Mouse (Mus musculus) embryonic facial prominence, embryonic 14.5 days (tissue): ENCODE measurements around the gene Yrdc. TPM values are rescaled to one million over a fixed set of nuclear protein-coding genes. Genes with fewer than 3 reads are reported as not detected.

Source experiments
- ATAC-seq: fragments of 200-750 bp; cut with Nextera tagmentation; 2 replicates; pipeline ENCODE4 v1.8.0; 2017; ENCODE audit warnings: low read depth, moderate number of reproducible peaks, moderate TSS enrichment
- DNase-seq: peaks from one replicate; pipeline ENCODE4 v3.0.0-alpha.2; 2015; ENCODE audit warnings: low spot score
- H3K27ac ChIP-seq: fragments of 300-500 bp; sonication (generic); replicated peaks from 2 replicates; pipeline ENCODE4 v1.5.1; 2014; ENCODE audit warnings: low read depth, mild to moderate bottlenecking, low read length, moderate library complexity
- H3K27me3 ChIP-seq: fragments of 300-500 bp; sonication (generic); replicated peaks from 2 replicates; pipeline ENCODE4 v1.6.1; 2014; ENCODE audit warnings: low read length; ENCODE audit not compliant: control insufficient read depth, insufficient read depth
- H3K36me3 ChIP-seq: fragments of 300-500 bp; sonication (generic); 2 replicates; pipeline ENCODE4 v1.6.1; 2014; ENCODE audit warnings: low read length, mixed read lengths; ENCODE audit not compliant: control insufficient read depth, insufficient read depth
- H3K4me1 ChIP-seq: fragments of 300-500 bp; sonication (generic); 2 replicates; pipeline ENCODE4 v1.6.1; 2014; ENCODE audit warnings: antibody characterized with exemption, low read length; ENCODE audit not compliant: control insufficient read depth, insufficient read depth
- H3K4me2 ChIP-seq: fragments of 300-500 bp; sonication (generic); 2 replicates; pipeline ENCODE4 v1.6.1; 2014; ENCODE audit warnings: low read depth, mild to moderate bottlenecking, low read length, moderate library complexity, mixed read lengths
- H3K4me3 ChIP-seq: fragments of 300-500 bp; sonication (generic); 2 replicates; pipeline ENCODE4 v1.5.1; 2014; ENCODE audit warnings: low read depth, mild to moderate bottlenecking, low read length
- H3K9ac ChIP-seq: fragments of 300-500 bp; sonication (generic); 2 replicates; pipeline ENCODE4 v1.6.1; 2014; ENCODE audit warnings: low read depth, mild to moderate bottlenecking, low read length, moderate library complexity, mixed read lengths
- H3K9me3 ChIP-seq: fragments of 300-500 bp; sonication (generic); 2 replicates; pipeline ENCODE4 v1.6.1; 2016; ENCODE audit warnings: low read length; ENCODE audit not compliant: control insufficient read depth
- WGBS: fragments of 180-500 bp; shearing (Covaris S2); extraction: QIAGEN DNeasy Blood & Tissue Kit; methylation state at CpG from one replicate; pipeline ENCODE4 v1.1.7; 2014; 5-methylcytosine and 5-hydroxymethylcytosine counted together
- polyA plus RNA-seq: library from polyadenylated mRNA; unstranded; fragments of >200 nt; fragmentation: Nextera tagmentation; extraction: Ambion mirVana; gene quantifications from 2 replicates; pipeline ENCODE4 v1.2.1, GENCODE M21; 2014

Gene Yrdc
- polyA plus RNA-seq, 1 experiment from 2014 or later = 40.6 TPM

DNA sequence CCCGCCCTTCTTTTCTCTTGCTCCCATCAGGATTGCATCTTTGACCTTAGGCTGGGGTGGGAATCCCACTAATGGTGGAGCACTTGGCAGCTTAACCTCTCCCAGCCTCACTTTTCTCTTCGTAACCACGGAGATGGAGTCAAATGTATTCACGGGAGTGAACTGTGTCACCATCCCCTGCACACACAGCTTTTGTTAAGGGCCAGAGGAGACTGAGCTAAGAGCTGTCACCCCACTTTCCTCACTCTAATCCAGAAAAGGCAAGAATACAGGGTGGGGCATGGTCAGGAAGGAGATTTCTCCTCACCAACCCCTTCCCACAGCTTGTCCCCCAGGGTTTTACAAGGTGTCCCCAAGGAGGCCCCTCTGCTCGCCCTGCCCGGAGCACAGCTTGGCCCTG, 43.3 kb downstream of the Yrdc start:
- Histone ChIP-seq H3K27ac (no peak overlapping the region), H3K4me3 (no peak overlapping the region), H3K36me3 (no peaks in the 10 kb centered on the region), H3K9me3 (no peaks in the 10 kb centered on the region), H3K4me2 (no peak overlapping the region), H3K4me1 (peaks cover 4% of the 10 kb centered on the region; the same call in 1 of the 2 replicates), H3K27me3 (peaks cover 55% of the 10 kb centered on the region), H3K9ac (no peak overlapping the region)
- ATAC-seq (no peak), DNase-seq (no peak)
- 29% methylated on average over 6 of the region's 6 CpGs for WGBS

- ATAC-seq = no peak
- 4% methylated on average over 39 of the region's 83 CpGs for whole genome bisulfite sequencing
- Histone ChIP-seq H3K4me3 (peak overlapping the region; percentile 41), H3K4me2 (peak overlapping the region; percentile 73), H3K27me3 (peaks cover 55% of the 10 kb centered on the region), H3K4me1 (peaks cover 4% of the 10 kb centered on the region; the same call in 1 of the 2 replicates), H3K36me3 (no peaks in the 10 kb centered on the region), H3K9ac (0 out of 2 replicates have a peak overlapping the region, but pooled peaks have one; percentile 25), H3K9me3 (no peaks in the 10 kb centered on the region), H3K27ac (no peak overlapping the region)
- no peak for DNase-seq
Observed at GRCm38 (mm10) chr4:124894508-124895428, 44.3 kb downstream of the Yrdc start.

GRCm38 (mm10) chr4:124898428-124898827, 47.9 kb downstream of the Yrdc start:
- peaks cover 40% of the 10 kb centered on the region for H3K27me3 ChIP-seq
- no peak overlapping the region for H3K4me3 ChIP-seq
- no peak overlapping the region for H3K4me2 ChIP-seq
- no peak overlapping the region for H3K9ac ChIP-seq
- ATAC-seq = no peak
- no peaks in the 10 kb centered on the region for H3K36me3 ChIP-seq
- WGBS = 51% methylated on average over 10 of the region's 10 CpGs
- no peak for DNase-seq
- H3K27ac ChIP-seq = no peak overlapping the region
- no peaks in the 10 kb centered on the region for H3K9me3 ChIP-seq
- H3K4me1 ChIP-seq = peaks cover 4% of the 10 kb centered on the region; the same call in 1 of the 2 replicates

DNA sequence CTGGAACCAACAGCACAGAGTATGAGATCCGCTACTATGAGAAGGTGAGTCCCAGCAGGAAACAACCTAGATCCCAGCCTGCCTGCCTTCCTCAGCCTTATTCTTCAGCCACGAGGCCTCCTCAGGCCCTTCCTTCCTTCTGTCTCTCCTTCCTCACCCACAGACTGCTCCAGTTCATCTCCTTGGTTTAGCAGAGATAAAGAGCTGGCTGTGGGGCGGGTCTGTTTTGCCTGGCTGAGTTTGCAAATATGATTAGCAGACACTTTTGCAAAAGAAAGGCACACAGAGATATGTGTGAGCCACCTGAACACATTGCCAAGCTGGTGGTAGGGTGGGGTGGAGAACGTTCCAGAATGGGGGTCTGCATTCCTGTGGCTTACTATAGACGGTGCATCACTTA, 49.4 kb downstream of the Yrdc start:
- no peaks in the 10 kb centered on the region for H3K36me3 ChIP-seq
- peaks cover 2% of the 10 kb centered on the region; the same call in 1 of the 2 replicates for H3K4me1 ChIP-seq
- H3K4me2 ChIP-seq = no peak overlapping the region
- no peak for DNase-seq
- peaks cover 25% of the 10 kb centered on the region for H3K27me3 ChIP-seq
- no peak overlapping the region for H3K4me3 ChIP-seq
- H3K27ac ChIP-seq = no peak overlapping the region
- H3K9ac ChIP-seq = no peak overlapping the region
- no peaks in the 10 kb centered on the region for H3K9me3 ChIP-seq
- 44% methylated on average over 5 of the region's 5 CpGs for WGBS
- no peak for ATAC-seq

Other genes with a start within 250 kb of the Yrdc start
- gene 3100002H09Rik, start 239.9 kb upstream of the Yrdc start, polyA plus RNA-seq = 0.47 TPM in 1 of 2 replicates, not detected in the other
- gene Pou3f1, start 193.9 kb upstream of the Yrdc start, polyA plus RNA-seq = 1.2 and 1.7 TPM in 2 replicates
- gene Utp11, start 157.1 kb upstream of the Yrdc start, polyA plus RNA-seq = 58.6 and 62.7 TPM in 2 replicates
- gene Fhl3, start 150.0 kb upstream of the Yrdc start, polyA plus RNA-seq = 15.7 and 18.2 TPM in 2 replicates
- 110 and 118 TPM in 2 replicates for gene Sf3a3, start 135.9 kb upstream of the Yrdc start, polyA plus RNA-seq
- gene Inpp5b, start 108.8 kb upstream of the Yrdc start, polyA plus RNA-seq = 23.7 and 29.5 TPM in 2 replicates
- gene Mtf1, start 48.6 kb upstream of the Yrdc start, polyA plus RNA-seq = 9.9 and 11.5 TPM in 2 replicates
- 64.2 and 64.4 TPM in 2 replicates for gene 1110065P20Rik, start 517 bp downstream of the Yrdc start, polyA plus RNA-seq
- gene Maneal, start 11.5 kb downstream of the Yrdc start, polyA plus RNA-seq = 1.4 and 2.0 TPM in 2 replicates
- 0.29 and 0.58 TPM in 2 replicates for gene Epha10, start 30.2 kb downstream of the Yrdc start, polyA plus RNA-seq
- 2.8 and 4.2 TPM in 2 replicates for gene 9930104L06Rik, start 86.4 kb downstream of the Yrdc start, polyA plus RNA-seq
- 70.3 and 90.3 TPM in 2 replicates for gene Cdca8, start 88.6 kb downstream of the Yrdc start, polyA plus RNA-seq
- gene Rspo1, start 135.8 kb downstream of the Yrdc start, polyA plus RNA-seq = 10.0 and 10.6 TPM in 2 replicates
- gene Gnl2, start 165.9 kb downstream of the Yrdc start, polyA plus RNA-seq = 72.5 and 81.2 TPM in 2 replicates
- gene Dnali1, start 215.0 kb downstream of the Yrdc start, polyA plus RNA-seq = 0.71 and 4.3 TPM in 2 replicates
- gene Snip1, start 216.0 kb downstream of the Yrdc start, polyA plus RNA-seq = 26.2 and 29.9 TPM in 2 replicates
- gene Meaf6, start 234.5 kb downstream of the Yrdc start, polyA plus RNA-seq = 53.5 and 56.4 TPM in 2 replicates